Mouse (Mus musculus): ENCODE data around the gene Pcnt. TPM values are rescaled to one million over a fixed set of nuclear protein-coding genes. Genes with fewer than 3 reads are reported as not detected.

The Pcnt gene
- polyA plus RNA-seq, 1 experiment: 24.8 TPM

GRCm38 (mm10) chr10:76357286-76357875, 85.2 kb downstream of the Pcnt start:
- Histone ChIP-seq H3K4me1 (ENCODE audit: control insufficient read depth, insufficient read depth, low read length) (peaks cover 26% of the 10 kb centered on the region), H3K27ac (ENCODE audit: insufficient read depth, low read depth, low read length) (no peak overlapping the region), H3K4me3 (ENCODE audit: insufficient read depth, low read length) (no peak overlapping the region)
- TF ChIP-seq CTCF (IDR thresholded peaks at IDR 0.05; ENCODE audit: low read depth, low read length): no peak
- no peak for TF ChIP-seq POLR2A (IDR thresholded peaks at IDR 0.05; ENCODE audit: borderline replicate concordance, low read depth, low read length)

GRCm38 (mm10) chr10:76354974-76355373, 87.6 kb downstream of the Pcnt start:
- TF ChIP-seq CTCF (IDR thresholded peaks at IDR 0.05; ENCODE audit: low read depth, low read length): no peak
- no peak overlapping the region for H3K4me3 ChIP-seq (ENCODE audit: insufficient read depth, low read length)
- no peak overlapping the region for H3K27ac ChIP-seq (ENCODE audit: insufficient read depth, low read depth, low read length)
- H3K4me1 ChIP-seq (ENCODE audit: control insufficient read depth, insufficient read depth, low read length): peaks cover 35% of the 10 kb centered on the region

GRCm38 (mm10) chr10:76353986-76354385, 88.6 kb downstream of the Pcnt start:
- H3K27ac ChIP-seq (ENCODE audit: insufficient read depth, low read depth, low read length): no peak overlapping the region
- no peak overlapping the region for H3K4me3 ChIP-seq (ENCODE audit: insufficient read depth, low read length)
- peaks cover 35% of the 10 kb centered on the region for H3K4me1 ChIP-seq (ENCODE audit: control insufficient read depth, insufficient read depth, low read length)
- TF ChIP-seq CTCF (IDR thresholded peaks at IDR 0.05; ENCODE audit: low read depth, low read length): no peak
- no peak for TF ChIP-seq POLR2A (IDR thresholded peaks at IDR 0.05; ENCODE audit: borderline replicate concordance, low read depth, low read length)

GRCm38 (mm10) chr10:76351953-76352352, 90.6 kb downstream of the Pcnt start:
- Histone ChIP-seq H3K4me3 (ENCODE audit: insufficient read depth, low read length) (no peak overlapping the region), H3K27ac (ENCODE audit: insufficient read depth, low read depth, low read length) (peak overlapping the region; percentile 60), H3K4me1 (ENCODE audit: control insufficient read depth, insufficient read depth, low read length) (peaks cover 19% of the 10 kb centered on the region)
- TF ChIP-seq POLR2A (IDR thresholded peaks at IDR 0.05; ENCODE audit: borderline replicate concordance, low read depth, low read length) (no peak), CTCF (IDR thresholded peaks at IDR 0.05; ENCODE audit: low read depth, low read length) (no peak)

GRCm38 (mm10) chr10:76346589-76346988, 96.0 kb downstream of the Pcnt start:
- no peak overlapping the region for H3K27ac ChIP-seq (ENCODE audit: insufficient read depth, low read depth, low read length)
- peaks cover 19% of the 10 kb centered on the region for H3K4me1 ChIP-seq (ENCODE audit: control insufficient read depth, insufficient read depth, low read length)
- H3K4me3 ChIP-seq (ENCODE audit: insufficient read depth, low read length): peak overlapping the region; percentile 72
- no peak for TF ChIP-seq POLR2A (IDR thresholded peaks at IDR 0.05; ENCODE audit: borderline replicate concordance, low read depth, low read length)
- TF ChIP-seq CTCF (IDR thresholded peaks at IDR 0.05; ENCODE audit: low read depth, low read length): no peak; the same call in 1 of the 2 replicates

- TF ChIP-seq CTCF (IDR thresholded peaks at IDR 0.05; ENCODE audit: low read depth, low read length) (no peak), POLR2A (IDR thresholded peaks at IDR 0.05; ENCODE audit: borderline replicate concordance, low read depth, low read length) (no peak)
- Histone ChIP-seq H3K4me1 (ENCODE audit: control insufficient read depth, insufficient read depth, low read length) (peaks cover 19% of the 10 kb centered on the region), H3K27ac (ENCODE audit: insufficient read depth, low read depth, low read length) (no peak overlapping the region), H3K4me3 (ENCODE audit: insufficient read depth, low read length) (peak overlapping the region; percentile 72)
These were observed 96.5 kb downstream of the Pcnt start for GRCm38 (mm10) chr10:76346043-76346491.

- Histone ChIP-seq H3K4me3 (ENCODE audit: insufficient read depth, low read length) (peak overlapping the region; percentile 72), H3K4me1 (ENCODE audit: control insufficient read depth, insufficient read depth, low read length) (peaks cover 19% of the 10 kb centered on the region), H3K27ac (ENCODE audit: insufficient read depth, low read depth, low read length) (no peak overlapping the region)
- TF ChIP-seq POLR2A (IDR thresholded peaks at IDR 0.05; ENCODE audit: borderline replicate concordance, low read depth, low read length) (no peak), CTCF (IDR thresholded peaks at IDR 0.05; ENCODE audit: low read depth, low read length) (no peak)
These were observed 97.1 kb downstream of the Pcnt start for GRCm38 (mm10) chr10:76345540-76345902.

GRCm38 (mm10) chr10:76344711-76345539, 97.7 kb downstream of the Pcnt start, which contains the start of gene Dip2a:
Dip2a (minus strand) TSS chr10:76345291.
- TF ChIP-seq CTCF (IDR thresholded peaks at IDR 0.05; ENCODE audit: low read depth, low read length) (no peak), POLR2A (IDR thresholded peaks at IDR 0.05; ENCODE audit: borderline replicate concordance, low read depth, low read length) (no peak)
- H3K4me3 ChIP-seq (ENCODE audit: insufficient read depth, low read length): peak within 1 kb of the TSS; percentile 73
- peaks cover 13% of the 10 kb centered on the region for H3K4me1 ChIP-seq (ENCODE audit: control insufficient read depth, insufficient read depth, low read length)
- no peak within 1 kb of the TSS for H3K27ac ChIP-seq (ENCODE audit: insufficient read depth, low read depth, low read length)

- no peak for TF ChIP-seq CTCF (IDR thresholded peaks at IDR 0.05; ENCODE audit: low read depth, low read length)
- no peak for TF ChIP-seq POLR2A (IDR thresholded peaks at IDR 0.05; ENCODE audit: borderline replicate concordance, low read depth, low read length)
- Histone ChIP-seq H3K4me1 (ENCODE audit: control insufficient read depth, insufficient read depth, low read length) (no peaks in the 10 kb centered on the region), H3K27ac (ENCODE audit: insufficient read depth, low read depth, low read length) (no peak overlapping the region), H3K4me3 (ENCODE audit: insufficient read depth, low read length) (no peak overlapping the region)
These were observed 108.2 kb downstream of the Pcnt start for GRCm38 (mm10) chr10:76334350-76334749.

GRCm38 (mm10) chr10:76332040-76332439, 110.5 kb downstream of the Pcnt start:
- TF ChIP-seq POLR2A (IDR thresholded peaks at IDR 0.05; ENCODE audit: borderline replicate concordance, low read depth, low read length) (no peak), CTCF (IDR thresholded peaks at IDR 0.05; ENCODE audit: low read depth, low read length) (no peak)
- Histone ChIP-seq H3K4me1 (ENCODE audit: control insufficient read depth, insufficient read depth, low read length) (no peaks in the 10 kb centered on the region), H3K4me3 (ENCODE audit: insufficient read depth, low read length) (no peak overlapping the region), H3K27ac (ENCODE audit: insufficient read depth, low read depth, low read length) (no peak overlapping the region)
